Mouse (Mus musculus) urinary bladder, postnatal 36 days (tissue): ENCODE measurements around the gene Kmt5b.

Source experiments
- DNase-seq, 2 experiments: peaks; one replicate each; pipeline ENCODE4 v3.0.0; 2022; ENCODE audit warnings: low spot score in 2 of 2, mixed read lengths in 1 of 2

Gene Kmt5b

GRCm38 (mm10) chr19:3768697-3769383 lies 1.6 kb downstream of the Kmt5b start:
- peak; percentile 89 to 92 for DNase-seq

- DNase-seq = no peak
Measured at GRCm38 (mm10) chr19:3769533-3769932, 2.3 kb downstream of the Kmt5b start.

GRCm38 (mm10) chr19:3774159-3774558 lies 6.9 kb downstream of the Kmt5b start:
- DNase-seq = no peak

- no peak for DNase-seq
Measured at GRCm38 (mm10) chr19:3778713-3779112, 11.5 kb downstream of the Kmt5b start.

- no peak for DNase-seq
Measured at GRCm38 (mm10) chr19:3790077-3790476, 22.9 kb downstream of the Kmt5b start.

- DNase-seq = no peak
Measured at GRCm38 (mm10) chr19:3805526-3805925, 38.3 kb downstream of the Kmt5b start.

GRCm38 (mm10) chr19:3810536-3811233 lies 43.5 kb downstream of the Kmt5b start:
- DNase-seq = no peak

- no peak for DNase-seq
Measured at GRCm38 (mm10) chr19:3814461-3814860, 47.2 kb downstream of the Kmt5b start.

- no peak for DNase-seq
Measured at GRCm38 (mm10) chr19:3815824-3816223, 48.6 kb downstream of the Kmt5b start.

- DNase-seq = no peak
Measured at GRCm38 (mm10) chr19:3819080-3819479, 51.9 kb downstream of the Kmt5b start.

GRCm38 (mm10) chr19:3819899-3820444 lies 52.8 kb downstream of the Kmt5b start:
- no peak for DNase-seq

GRCm38 (mm10) chr19:3825044-3825443 lies 57.8 kb downstream of the Kmt5b start:
- no peak for DNase-seq

GRCm38 (mm10) chr19:3829863-3830262 lies 62.6 kb downstream of the Kmt5b start:
- DNase-seq = no peak

GRCm38 (mm10) chr19:3831716-3832115 lies 64.5 kb downstream of the Kmt5b start:
- DNase-seq = no peak

- peak; percentile 60 to 70 for DNase-seq
Measured at GRCm38 (mm10) chr19:3832851-3833353, 65.7 kb downstream of the Kmt5b start.

GRCm38 (mm10) chr19:3834301-3834700 lies 67.1 kb downstream of the Kmt5b start:
- no peak for DNase-seq

GRCm38 (mm10) chr19:3836791-3837190 lies 69.6 kb downstream of the Kmt5b start:
- no peak for DNase-seq

GRCm38 (mm10) chr19:3838931-3839330 lies 71.7 kb downstream of the Kmt5b start:
- no peak for DNase-seq

GRCm38 (mm10) chr19:3839686-3840085 lies 72.5 kb downstream of the Kmt5b start:
- DNase-seq = no peak

GRCm38 (mm10) chr19:3840214-3840651 lies 73.0 kb downstream of the Kmt5b start:
- no peak for DNase-seq

GRCm38 (mm10) chr19:3840685-3841084 lies 73.5 kb downstream of the Kmt5b start:
- no peak for DNase-seq

- peak in 1 of 2 experiments; percentile 23 for DNase-seq
Measured at GRCm38 (mm10) chr19:3842359-3843148, 75.3 kb downstream of the Kmt5b start.
